Mouse (Mus musculus): ENCODE measurements around the gene Cggbp1.
A peak's percentile ranks its signal among the peaks of the same experiment; 100 is the strongest.
"Not testable (repeated sequence)": the region's sequence is repeated elsewhere in the genome, so short reads cannot be mapped to it uniquely, and the experiment has no call there.

The Cggbp1 gene

DNA sequence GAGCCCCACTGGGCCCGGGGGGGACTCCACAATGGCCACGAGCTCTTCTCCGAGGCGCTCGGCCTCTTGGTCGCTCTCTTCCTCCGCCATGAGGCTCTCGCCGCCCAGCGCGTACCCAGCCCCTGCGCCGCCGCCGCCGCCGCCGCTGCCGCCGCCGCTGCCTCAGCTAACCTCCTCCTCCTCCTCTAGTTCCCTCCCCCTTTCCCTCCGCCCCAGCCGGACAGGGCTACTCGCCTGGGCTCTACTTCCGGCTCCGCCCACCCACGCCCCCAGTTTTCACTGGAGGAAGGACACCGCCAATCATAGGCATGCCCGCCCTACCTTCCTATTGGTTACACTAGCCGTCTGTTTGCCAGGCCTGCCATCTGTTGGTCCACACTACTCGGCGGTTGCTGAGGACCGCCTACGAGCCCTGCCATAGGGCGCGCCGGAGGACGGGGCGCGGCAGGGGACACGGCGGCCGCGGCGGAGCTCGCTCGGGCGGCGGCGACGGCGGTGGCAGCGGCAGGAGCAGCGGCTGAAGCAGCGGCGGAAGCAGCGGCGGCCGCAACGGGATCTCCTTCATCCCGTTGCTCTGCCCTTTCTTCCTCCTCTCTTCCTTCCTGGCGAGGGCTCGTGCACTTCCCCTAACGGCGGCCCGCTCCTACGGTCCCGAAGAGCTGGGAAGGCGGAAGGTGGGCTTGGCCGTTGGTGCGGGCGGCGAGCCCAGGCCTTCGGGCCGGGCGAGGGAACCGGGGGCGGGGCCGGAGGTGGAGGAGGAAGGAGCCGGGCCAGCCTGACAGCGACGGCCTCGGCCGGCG, at the start of gene Cggbp1, which contains the start of gene Zfp654:
Gene Cggbp1, plus strand, starts transcription at position 434 of the 800 bp plus-strand sequence.
Gene Zfp654, minus strand, starts transcription at position 90 of the 800 bp plus-strand sequence.
- DNase-seq (ENCODE audit: low read depth, low spot score), result peak; percentile 100

DNA sequence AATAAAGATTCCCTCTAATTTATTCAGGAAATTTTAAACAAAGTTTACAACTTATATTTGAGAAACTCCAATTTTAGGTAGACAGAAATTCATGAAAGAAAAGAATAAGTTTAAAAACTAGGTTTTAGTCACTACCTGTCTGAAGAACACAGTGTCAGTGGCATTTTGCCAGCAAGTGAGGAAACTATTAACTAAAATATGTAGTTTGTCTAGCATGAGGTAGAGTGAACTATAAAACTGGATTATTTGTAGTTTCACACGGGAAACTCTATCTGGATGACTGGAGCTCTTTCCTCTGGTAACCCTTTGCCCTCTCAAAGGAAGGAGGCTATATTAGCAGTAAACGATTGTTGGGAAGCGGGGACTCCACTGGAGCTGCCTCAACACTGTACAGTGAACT, 48.8 kb upstream of the Cggbp1 start:
- no peak for DNase-seq (ENCODE audit: low read depth, low spot score)

DNA sequence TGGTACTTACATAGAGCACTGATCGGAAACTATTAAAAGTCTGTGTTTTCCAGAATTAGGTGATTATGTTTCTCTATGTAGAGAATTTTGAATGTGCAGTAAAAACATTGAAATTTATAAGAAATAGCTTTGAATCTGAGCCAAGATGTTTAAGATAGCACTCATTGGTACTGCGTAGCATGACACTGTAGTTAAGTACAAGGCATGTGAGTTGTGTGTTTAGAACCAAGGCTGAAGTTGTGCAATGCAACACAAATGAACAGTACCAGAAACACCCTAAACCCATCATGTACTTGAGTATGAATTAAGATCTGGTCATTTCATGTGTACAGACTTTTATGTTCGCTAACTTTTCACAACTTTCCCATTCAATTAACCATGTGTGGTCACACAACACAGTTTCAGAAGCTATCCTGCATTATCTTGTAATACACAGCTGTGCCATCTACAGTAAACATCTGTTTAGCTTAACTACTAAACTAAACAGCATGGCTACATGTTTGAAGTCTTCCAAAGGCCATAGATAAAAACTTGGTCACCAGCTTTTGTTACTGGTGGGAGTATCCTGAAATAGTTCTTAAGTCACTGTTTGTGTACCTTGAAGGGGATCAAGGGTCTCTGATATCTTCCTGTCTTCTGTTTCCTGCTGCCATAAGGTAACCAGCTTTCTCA, 34.6 kb upstream of the Cggbp1 start:
- no peak for DNase-seq (ENCODE audit: low read depth, low spot score)

DNA sequence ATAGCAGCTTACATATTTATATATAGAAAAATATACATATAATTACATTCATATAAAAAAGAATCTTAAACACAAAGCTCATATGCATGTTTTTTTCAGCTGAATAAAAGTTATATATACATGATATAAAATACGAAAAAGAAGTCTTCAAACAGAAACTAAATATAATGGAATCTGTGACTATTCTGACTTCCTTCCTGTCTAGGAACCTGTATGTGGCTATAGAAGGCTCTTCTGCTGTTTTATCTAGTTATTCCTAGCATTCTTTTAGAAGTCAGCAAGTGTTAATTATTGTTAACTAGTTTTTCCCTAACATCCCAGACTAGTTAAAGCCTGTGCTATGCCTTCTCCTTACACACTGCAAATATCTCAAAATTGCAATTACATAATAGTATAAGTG, 27.9 kb upstream of the Cggbp1 start:
- DNase-seq (ENCODE audit: low read depth, low spot score), result no peak

DNA sequence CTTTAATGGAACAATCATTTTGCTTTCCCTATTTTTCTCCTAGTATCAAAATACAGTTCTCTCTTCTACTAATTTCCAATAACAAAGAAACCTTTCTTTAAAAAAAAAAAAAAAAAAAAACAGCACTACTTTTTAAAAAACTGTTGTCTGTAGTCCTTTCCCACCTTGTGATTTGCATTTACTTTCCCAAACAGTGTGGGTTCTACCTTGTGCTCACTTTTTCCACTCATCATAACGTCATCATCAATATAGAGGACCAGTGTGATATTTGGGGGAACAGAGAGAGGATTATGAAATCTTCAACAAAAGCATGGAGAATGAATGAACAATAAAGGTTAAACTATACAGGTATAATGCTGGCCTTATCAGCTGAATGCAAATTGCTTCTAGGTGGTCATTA, 27.3 kb upstream of the Cggbp1 start:
- no peak for DNase-seq (ENCODE audit: low read depth, low spot score)

DNA sequence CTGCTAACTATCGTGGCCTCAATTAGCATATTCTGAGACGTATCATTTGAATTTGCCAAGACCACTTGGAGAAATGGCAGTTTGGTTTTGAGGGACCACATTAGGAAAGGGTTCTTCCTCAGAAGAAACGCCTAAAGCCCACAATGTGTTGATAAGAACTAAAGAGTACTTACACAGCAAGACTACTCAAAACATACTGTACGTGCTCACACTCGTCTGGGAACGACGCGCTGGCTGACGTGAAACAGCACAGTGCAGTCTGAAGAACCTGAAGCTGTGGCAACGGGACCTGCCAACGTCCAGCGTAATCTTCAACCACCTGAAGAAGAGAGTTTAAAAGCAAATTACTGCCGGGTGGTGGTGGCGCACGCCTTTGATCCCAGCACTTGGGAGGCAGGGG, 21.5 kb upstream of the Cggbp1 start:
- DNase-seq (ENCODE audit: low read depth, low spot score), result no peak

DNA sequence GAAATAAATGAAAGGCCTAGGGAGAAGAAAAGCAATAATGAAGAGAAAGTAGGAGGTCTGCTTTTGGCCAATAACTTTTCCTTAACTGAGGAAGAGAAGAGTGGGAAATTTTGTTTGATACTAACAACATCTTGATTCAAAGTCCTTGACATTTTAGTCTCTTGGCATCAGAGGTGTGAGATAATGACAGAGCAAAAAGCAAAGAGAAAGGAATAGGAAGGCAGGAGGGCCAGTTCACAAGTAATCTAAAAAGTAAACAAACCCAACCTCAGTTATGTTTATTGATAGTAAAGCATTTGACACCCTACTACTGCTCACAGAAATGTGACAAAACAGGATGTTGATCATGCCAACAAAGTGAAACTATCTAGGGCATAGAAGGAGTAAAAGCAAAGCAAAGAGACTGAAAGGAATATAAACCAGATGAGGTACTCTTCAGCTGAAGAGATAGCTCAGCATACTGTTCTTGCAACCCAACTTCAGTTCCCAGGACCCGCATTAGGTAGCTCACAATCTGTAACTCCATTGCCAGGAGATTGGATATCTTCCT, 15.7 kb upstream of the Cggbp1 start:
- no peak for DNase-seq (ENCODE audit: low read depth, low spot score)

DNA sequence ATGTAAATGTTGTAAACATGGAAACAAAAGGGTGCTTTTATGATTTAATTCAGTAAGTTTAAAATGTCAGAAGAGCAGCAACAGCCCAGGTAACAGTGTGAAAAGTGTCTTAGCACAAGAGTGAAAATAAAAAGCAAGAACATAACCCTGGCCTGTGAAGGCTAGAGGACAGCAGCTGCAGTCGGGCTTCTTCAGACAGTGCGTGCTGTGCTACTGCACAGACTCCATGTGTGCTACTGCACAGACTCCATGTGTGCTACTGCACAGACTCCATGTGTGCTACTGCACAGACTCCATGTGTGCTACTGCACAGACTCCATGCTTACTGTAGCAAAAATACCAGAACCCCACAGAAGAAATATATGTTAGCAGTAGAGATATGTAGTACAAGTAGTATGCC, 15.1 kb upstream of the Cggbp1 start:
- no peak for DNase-seq (ENCODE audit: low read depth, low spot score)

DNA sequence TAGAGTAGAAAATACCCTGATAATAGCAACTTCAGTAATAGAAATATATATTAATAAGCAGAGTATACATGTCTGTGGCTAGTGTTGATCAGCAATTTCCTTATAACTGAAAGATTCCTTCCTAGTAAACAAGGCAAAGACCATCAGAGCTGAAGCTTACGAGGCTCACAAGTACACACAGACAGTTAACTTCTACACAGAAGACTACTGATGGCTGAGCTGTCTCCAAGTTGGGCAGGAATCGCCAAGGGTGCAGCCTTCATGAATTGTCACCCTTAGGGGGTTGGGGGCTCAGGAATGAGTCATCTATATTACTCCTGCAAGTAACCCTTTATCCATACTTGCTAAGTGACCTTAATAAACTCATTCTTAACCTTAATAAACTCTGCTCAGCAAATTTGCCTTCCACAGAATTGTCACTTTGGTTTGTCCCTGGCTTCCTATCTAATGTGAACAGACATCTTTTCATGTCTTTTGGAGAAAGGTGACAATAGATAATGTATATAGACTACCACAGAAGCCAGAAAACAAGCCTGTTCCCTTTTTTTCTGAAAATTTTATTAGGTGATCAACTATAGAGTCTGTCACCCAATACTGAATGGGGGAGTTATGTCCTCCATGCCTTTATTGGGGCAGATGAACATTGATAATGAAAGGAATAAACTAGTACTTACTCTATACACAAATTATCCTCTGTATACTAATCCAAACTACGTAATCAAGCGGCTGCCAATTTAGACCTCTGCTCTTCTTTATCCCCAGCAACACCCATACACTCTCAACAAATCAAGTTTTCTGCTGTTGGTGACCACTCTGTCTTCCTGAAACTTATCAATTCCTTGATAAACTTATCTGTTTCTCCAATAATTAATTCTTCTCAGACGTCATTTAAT, 10.1 kb upstream of the Cggbp1 start:
- no peak for DNase-seq (ENCODE audit: low read depth, low spot score)

DNA sequence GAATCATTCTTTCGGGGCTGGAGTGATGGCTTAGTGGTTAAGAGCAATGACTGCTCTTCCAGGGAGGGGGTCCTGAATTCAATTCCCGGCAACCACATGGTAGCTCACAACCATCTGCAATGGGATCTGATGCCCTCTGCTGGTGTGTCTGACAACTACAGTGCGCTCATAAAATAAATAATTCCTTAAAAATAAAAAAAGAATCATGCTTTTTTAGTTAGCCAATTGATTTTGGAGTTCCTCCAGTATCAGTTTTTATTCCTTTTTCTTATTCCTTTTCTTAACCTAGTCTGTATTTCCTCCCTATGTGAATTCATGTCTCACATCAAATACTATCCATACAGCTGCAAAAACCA, 9.4 kb upstream of the Cggbp1 start:
- no peak for DNase-seq (ENCODE audit: low read depth, low spot score)

DNA sequence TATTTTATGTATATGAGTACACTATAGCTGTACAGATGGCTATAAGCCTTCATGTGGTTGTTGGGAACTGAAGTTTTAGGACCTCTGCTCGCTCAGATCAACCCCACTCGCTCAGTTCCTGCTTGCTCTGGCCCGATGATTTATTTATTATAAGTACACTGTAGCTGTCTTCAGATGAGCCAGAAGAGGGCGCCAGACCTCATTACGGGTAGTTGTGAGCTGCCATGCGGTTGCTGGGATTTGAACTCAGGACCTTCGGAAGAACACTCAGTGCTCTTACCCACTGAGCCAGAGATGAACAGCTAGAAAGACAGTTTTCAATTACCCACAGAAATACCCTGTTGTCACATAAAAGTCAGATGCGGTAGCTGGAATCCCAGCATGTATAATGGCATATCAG, 5.8 kb upstream of the Cggbp1 start:
- DNase-seq (ENCODE audit: low read depth, low spot score), result peak; percentile 7

DNA sequence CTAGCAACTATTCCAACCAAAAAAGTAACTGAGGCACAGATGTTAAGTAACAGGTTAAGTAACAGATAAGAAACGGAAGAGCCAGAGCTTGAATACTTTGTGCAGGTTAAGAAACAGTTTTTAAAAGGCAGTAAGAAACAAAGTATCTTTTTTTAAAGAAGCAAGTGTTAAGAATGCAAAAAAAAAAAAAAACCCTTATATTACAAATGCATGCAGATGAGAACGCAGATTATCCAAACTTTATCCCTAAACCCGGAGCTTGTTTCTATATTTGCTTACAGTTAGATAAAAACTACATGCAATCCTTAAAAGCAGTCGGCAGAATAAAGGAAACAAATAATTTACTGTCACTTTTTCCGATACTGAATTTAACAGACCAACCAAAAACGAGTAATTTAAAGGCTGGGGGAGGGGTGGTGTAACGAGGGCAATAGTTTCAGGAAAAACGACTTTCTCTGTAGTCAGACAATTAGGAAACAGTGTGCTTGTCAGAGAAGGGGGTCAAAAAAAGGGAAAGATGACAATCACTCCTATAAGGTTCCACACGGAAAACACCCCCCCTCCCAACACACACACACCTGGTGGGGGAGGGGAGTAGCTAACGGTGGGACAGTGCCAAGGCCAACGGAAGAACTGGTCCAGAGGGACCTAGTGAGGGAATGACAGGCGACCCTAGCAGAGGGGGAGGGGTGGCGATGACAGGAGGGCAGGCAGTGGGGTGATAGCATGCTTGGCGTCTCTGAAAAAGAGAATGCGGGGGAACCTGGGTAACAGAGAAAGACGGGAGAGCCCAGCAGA, 1.3 kb upstream of the Cggbp1 start:
- DNase-seq (ENCODE audit: low read depth, low spot score), result peak; percentile 40

DNA sequence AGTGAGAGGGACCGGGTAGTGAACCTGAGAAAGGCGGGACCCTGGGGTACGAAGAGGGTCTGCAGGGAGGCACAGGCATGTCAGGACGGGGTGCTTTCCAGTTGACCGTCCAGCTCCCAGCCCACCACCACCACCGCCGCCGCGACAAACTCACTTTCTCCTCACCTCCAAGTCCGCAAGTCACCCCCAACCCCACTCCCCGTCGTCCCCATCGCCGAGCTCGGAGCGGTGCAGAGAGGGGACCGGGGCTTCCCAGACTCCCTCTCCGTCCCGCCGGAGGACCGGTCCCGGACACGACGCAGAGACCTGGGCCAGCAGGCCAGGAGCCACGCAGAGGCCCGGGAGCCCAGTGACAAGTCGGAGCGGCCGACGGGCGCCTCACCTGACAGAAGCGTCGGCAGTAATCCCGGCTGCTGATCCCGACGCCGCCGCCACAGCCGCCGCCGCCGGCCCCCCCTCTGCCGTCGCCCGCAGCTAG, 672 bp upstream of the Cggbp1 start:
- DNase-seq (ENCODE audit: low read depth, low spot score), result peak; percentile 49

DNA sequence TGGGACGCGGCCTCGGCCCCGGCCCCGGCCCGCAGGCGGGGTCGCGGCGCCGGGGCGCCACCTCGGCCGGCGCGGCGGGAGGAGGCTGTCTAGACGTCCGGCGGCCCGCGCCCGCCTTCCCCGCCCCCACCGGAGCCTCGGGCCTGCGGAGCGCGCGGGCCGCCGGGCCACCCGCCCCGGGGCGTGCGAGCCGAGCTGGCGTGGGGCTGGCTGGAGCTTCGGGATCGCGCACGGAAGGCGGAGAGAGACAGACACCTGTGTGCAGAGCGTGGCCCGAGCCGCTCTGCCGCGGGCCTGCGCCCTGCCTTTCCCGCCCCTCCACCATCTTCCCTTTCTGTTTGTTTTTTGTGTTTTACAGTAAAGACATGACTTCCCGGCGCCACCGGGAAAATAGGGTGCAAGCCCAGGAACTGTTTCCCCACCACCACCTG, 660 bp downstream of the Cggbp1 start:
- peak; percentile 27 for DNase-seq (ENCODE audit: low read depth, low spot score)

DNA sequence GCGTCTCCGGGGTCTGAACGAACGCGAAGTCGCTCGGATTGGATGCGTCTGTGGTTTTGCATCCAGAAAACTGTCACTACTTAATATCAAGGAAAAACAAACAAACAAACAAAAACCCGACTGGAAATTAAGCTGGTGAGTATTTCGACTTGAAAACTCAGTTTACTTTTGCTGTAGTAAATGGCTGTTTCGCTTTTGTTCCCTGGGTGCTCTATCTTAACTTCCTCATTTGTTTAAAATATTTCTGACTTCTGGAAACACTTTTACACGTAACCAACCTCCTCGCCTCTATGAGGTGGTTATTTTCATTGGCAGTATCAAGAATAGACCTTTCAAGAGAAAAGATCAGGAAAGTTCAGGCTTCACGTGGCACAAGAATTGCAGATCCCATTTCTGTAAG, 1.1 kb downstream of the Cggbp1 start:
- no peak for DNase-seq (ENCODE audit: low read depth, low spot score)

DNA sequence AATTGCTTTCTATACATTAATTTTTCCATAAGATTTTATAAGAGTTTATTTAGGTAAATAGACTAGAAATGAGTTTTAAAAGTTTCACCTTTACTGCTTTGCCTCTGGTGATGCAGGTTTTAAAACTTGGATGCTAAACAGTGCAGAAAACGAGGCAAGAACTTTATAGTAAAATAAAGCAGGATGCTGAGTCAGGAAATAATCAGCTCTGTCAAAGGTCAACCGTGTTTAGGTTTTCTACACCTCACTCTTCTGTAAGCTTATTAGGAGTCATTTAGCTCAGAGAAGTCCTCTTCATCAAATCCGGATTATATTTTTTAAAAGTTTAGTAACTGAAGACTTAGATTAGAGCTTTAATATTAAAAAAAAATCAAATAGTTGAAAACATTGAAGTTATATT, 5.2 kb downstream of the Cggbp1 start:
- no peak for DNase-seq (ENCODE audit: low read depth, low spot score)

DNA sequence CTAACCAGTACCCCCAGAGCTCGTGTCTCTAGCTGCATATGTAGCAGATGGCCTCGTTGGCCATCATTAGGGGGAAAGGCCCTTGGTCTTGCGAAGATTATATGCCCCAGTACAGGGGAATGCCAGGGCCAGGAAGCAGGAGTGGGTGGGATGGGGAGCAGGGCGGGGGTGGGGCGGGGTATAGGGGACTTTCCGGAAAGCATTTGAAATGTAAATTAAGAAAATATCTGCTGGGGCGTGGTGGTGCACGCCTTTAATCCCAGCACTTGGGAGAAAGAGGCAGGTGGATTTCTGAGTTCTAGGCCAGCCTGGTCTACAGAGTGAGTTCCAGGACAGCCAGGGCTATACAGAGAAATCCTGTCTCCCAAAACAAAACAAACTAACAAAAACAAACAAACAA, 14.0 kb downstream of the Cggbp1 start:
- DNase-seq (ENCODE audit: low read depth, low spot score), result not testable (repeated sequence)

DNA sequence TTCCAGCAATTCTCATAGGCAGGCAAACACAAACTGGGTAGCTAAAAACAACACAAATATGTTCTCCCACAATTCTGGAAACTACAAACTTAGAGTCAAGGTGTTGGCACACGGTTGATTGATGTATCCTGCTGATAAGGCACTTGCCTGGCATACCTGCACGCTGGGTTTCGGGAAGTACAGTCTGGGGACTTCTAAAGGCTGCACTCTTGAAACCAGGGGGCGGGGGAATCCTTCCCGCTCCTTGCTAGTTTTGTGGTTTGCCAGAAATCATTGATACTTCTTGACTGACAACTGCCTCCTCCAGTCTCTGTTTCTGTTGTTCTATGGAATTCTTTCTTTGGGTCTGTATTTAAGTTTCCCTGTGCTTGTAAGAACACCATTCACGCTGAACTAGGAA, 16.8 kb downstream of the Cggbp1 start:
- no peak for DNase-seq (ENCODE audit: low read depth, low spot score)

DNA sequence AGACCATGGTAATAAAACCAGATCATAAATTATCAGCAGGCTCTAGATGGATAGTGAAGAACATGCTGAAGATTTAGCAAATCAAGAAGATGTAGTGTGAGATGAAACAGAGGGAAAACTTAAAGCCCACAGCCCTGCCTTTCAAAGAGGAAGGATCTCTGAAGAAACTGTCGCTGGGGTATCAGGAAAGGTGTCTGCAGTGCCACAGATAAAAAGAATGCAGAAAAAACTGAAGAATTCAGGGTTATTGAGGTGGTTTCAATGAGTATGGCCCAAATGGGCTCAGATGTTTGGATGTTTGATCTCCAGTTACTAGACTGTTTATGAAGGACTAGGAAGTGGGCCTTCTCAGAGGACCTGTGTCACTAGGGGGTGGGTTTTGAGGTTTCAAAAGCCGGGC, 17.8 kb downstream of the Cggbp1 start:
- no peak for DNase-seq (ENCODE audit: low read depth, low spot score)

DNA sequence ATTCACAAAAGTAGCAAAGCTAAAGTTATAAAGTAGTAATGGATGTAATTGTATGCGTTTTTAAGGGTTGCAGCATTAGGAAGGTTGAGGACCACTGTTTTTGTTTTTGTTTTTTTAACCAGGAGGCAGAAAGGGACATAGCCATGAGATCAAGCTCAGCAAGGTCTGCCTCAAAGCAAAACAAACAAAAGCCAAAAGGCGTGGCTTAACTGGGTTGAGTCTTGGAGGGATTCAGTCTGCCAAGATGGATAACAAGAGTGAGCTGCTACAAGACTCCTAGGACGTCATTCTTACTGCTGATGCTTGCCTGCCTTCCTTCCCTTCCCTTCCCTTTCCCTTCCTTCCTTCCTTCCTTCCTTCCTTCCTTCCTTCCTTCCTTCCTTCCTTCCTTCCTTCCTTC, 20.5 kb downstream of the Cggbp1 start:
- no peak for DNase-seq (ENCODE audit: low read depth, low spot score)

DNA sequence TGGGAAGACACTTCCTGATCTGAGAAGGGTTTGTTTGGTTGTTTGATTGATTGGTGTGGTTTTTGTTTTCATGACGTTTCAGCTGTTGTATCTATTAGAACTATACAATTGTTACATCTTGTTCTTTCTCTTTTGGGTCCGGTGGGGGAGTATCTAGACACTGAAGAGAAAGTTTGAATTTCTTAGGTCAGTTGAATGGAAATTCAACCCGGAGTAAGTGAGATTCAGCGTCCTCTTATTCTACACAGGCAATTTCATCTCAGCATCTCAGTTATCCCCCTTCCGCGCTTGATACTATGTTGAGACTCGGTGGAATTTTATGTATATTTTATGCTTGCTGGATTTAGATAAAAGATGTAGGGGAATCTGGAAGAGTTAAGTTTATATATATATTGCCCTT, 21.0 kb downstream of the Cggbp1 start:
- no peak for DNase-seq (ENCODE audit: low read depth, low spot score)

Data from mesoderm, embryonic 11.5 days (tissue).